Mouse (Mus musculus): ENCODE results near the gene 1700020D05Rik. TPM values are rescaled to one million over a fixed set of nuclear protein-coding genes. Genes with fewer than 3 reads are reported as not detected.

Gene 1700020D05Rik
- total and polyA plus RNA-seq, 3 experiments, result 0.23 to 0.34 TPM; not detected in 1

- no peak overlapping the region for H3K4me2 ChIP-seq (ENCODE audit: insufficient read depth, low read depth, poor library complexity, severe bottlenecking)
- TF ChIP-seq USF1 (IDR thresholded peaks at IDR 0.05; ENCODE audit: low read depth, low read length) (peak; percentile 88), POLR2A (IDR thresholded peaks at IDR 0.05; ENCODE audit: low read depth, low read length) (peak; percentile 86), CHD2 (IDR thresholded peaks at IDR 0.05; ENCODE audit: low read length) (no peak; the same call in 1 of the 2 replicates), JUND (conservative IDR thresholded peaks at IDR 0.05; ENCODE audit: low read depth, low read length) (no peak), JUN (IDR thresholded peaks at IDR 0.05; ENCODE audit: insufficient read depth, low read depth, low read length) (no peak), BHLHE40 (IDR thresholded peaks at IDR 0.05; ENCODE audit: low read depth, low read length) (peak; percentile 86), MYC (IDR thresholded peaks at IDR 0.05; ENCODE audit: low read depth, low read length) (peak; percentile 8; the same call in 1 of the 2 replicates), IRF4 (IDR thresholded peaks at IDR 0.05; ENCODE audit: low read depth, low read length) (0 out of 2 replicates have a peak, but pooled peaks have one; percentile 8), TBP (conservative IDR thresholded peaks at IDR 0.05; ENCODE audit: low read depth, low read length) (peak; percentile 70; the same call in 1 of the 2 replicates), KAT2A (IDR thresholded peaks at IDR 0.05; ENCODE audit: insufficient replicate concordance, low read length) (no peak), ZMIZ1 (IDR thresholded peaks at IDR 0.05; ENCODE audit: low read depth, low read length) (peak; percentile 91; the same call in 1 of the 2 replicates), MEF2A (IDR thresholded peaks at IDR 0.05; ENCODE audit: borderline replicate concordance, low read depth, low read length) (no peak), SMC3 (IDR thresholded peaks at IDR 0.05; ENCODE audit: low read depth, low read length) (no peak), USF2 (conservative IDR thresholded peaks at IDR 0.05; ENCODE audit: low read depth, low read length) (peak; percentile 80), ZKSCAN1 (IDR thresholded peaks at IDR 0.05; ENCODE audit: borderline replicate concordance, low read depth, low read length) (no peak), MXI1 (IDR thresholded peaks at IDR 0.05; ENCODE audit: low read depth, low read length) (peak; percentile 94), HCFC1 (IDR thresholded peaks at IDR 0.05; ENCODE audit: low read depth, low read length) (peak; percentile 40; the same call in 1 of the 2 replicates), MAX (IDR thresholded peaks at IDR 0.05; ENCODE audit: low read length) (peak; percentile 81), NRF1 (IDR thresholded peaks at IDR 0.05; ENCODE audit: low read depth, low read length) (peak; percentile 67), ZC3H11A (IDR thresholded peaks at IDR 0.05; ENCODE audit: low read depth, low read length) (no peak), SIN3A (IDR thresholded peaks at IDR 0.05; ENCODE audit: low read length) (peak; percentile 95), NELFE (IDR thresholded peaks at IDR 0.05; ENCODE audit: low read depth, low read length) (peak; percentile 62), ETS1 (conservative IDR thresholded peaks at IDR 0.05; ENCODE audit: low read depth, low read length) (peak; percentile 20; the same call in 1 of the 2 replicates), GABPA (IDR thresholded peaks at IDR 0.05; ENCODE audit: insufficient replicate concordance, low read depth, low read length) (no peak), ELF1 (IDR thresholded peaks at IDR 0.05; ENCODE audit: low read depth, low read length) (peak; percentile 79), TCF12 (IDR thresholded peaks at IDR 0.05; ENCODE audit: low read depth, low read length) (peak; percentile 67), POLR2AphosphoS2 (IDR thresholded peaks at IDR 0.05; ENCODE audit: low read depth, low read length) (peak; percentile 74; the same call in 1 of the 2 replicates), ZNF384 (IDR thresholded peaks at IDR 0.05; ENCODE audit: low read depth, low read length) (no peak)
- H3K27me3 ChIP-seq (replicated peaks), result no peaks in the 10 kb centered on the region
- in situ Hi-C loops (cut with MboI; ENCODE audit: low pct_ligation_motif_present, low pct_unique_long_range_greater_than_20kb, low sequenced_read_pairs) (loop anchor here (5.0 kb wide), 1 partner anchor 34 kb away; the partner anchor contains the start of gene Ccdc85b), dilution Hi-C loops (cut with MboI; ENCODE audit: extremely low pct_ligation_motif_present, extremely low pct_unique_long_range_greater_than_20kb, low sequenced_read_pairs) (no loop called here)
- peak overlapping the region; percentile 80 for H3K9ac ChIP-seq (ENCODE audit: insufficient read depth, low read depth)
- H3K36me3 ChIP-seq (replicated peaks in 1 of 2; ENCODE audit: control insufficient read depth in 1 of 2, insufficient read depth in 1 of 2, low read length in 1 of 2), result peaks cover 34 to 44% of the 10 kb centered on the region in 2 experiments
- H3K4me3 ChIP-seq (replicated peaks in 1 of 3; ENCODE audit: low read depth in 2 of 3, low read length in 2 of 3, poor library complexity in 1 of 3), result peak overlapping the region; percentile 82 to 99 (median 90)
- peak overlapping the region; percentile 92 for H3K27ac ChIP-seq (ENCODE audit: insufficient read depth, low read depth)
- DNase-seq (ENCODE audit: extremely low read depth), result peak; percentile 91
- no peaks in the 10 kb centered on the region for H3K9me3 ChIP-seq (replicated peaks; ENCODE audit: low read length)
- H3K4me1 ChIP-seq (ENCODE audit: control insufficient read depth in 1 of 2, insufficient read depth in 2 of 2), result peaks cover 6 to 33% of the 10 kb centered on the region in 2 experiments; a peak in 3 of 4 replicates
- peaks cover 24% of the 10 kb centered on the region for H3K79me2 ChIP-seq (replicated peaks; ENCODE audit: control insufficient read depth, extremely low read depth, insufficient read depth, poor library complexity, severe bottlenecking)
Observed at GRCm38 (mm10) chr19:5490898-5491708, 12.5 kb downstream of the 1700020D05Rik start.
